Mouse (Mus musculus) lung, postnatal 0 days (tissue): ENCODE data around the gene Errfi1. TPM values are rescaled to one million over a fixed set of nuclear protein-coding genes. Genes with fewer than 3 reads are reported as not detected.
A peak's percentile ranks its signal among the peaks of the same experiment; 100 is the strongest.
"Not testable (repeated sequence)": the region's sequence is repeated elsewhere in the genome, so short reads cannot be mapped to it uniquely, and the experiment has no call there.

Experiments
- ATAC-seq: fragments of 200-750 bp; cut with Nextera tagmentation; 2 replicates; pipeline ENCODE4 v1.8.0; 2017; ENCODE audit warnings: moderate library complexity
- DNase-seq: peaks from one replicate; pipeline ENCODE4 v3.0.0-alpha.2; 2016; ENCODE audit warnings: low spot score
- H3K27ac ChIP-seq: fragments of 300-500 bp; sonication (generic); 2 replicates; pipeline ENCODE4 v1.5.1; 2014; ENCODE audit warnings: antibody characterized with exemption, mild to moderate bottlenecking, low read length, mixed read lengths
- H3K27me3 ChIP-seq: fragments of 300-500 bp; sonication (generic); replicated peaks from 2 replicates; pipeline ENCODE4 v1.6.1; 2014; ENCODE audit warnings: low read length, mixed read lengths; ENCODE audit not compliant: insufficient read depth
- H3K36me3 ChIP-seq: fragments of 300-500 bp; sonication (generic); 2 replicates; pipeline ENCODE4 v1.6.1; 2014; ENCODE audit warnings: low read length, mixed read lengths; ENCODE audit not compliant: insufficient read depth
- H3K4me1 ChIP-seq: fragments of 300-500 bp; sonication (generic); 2 replicates; pipeline ENCODE4 v1.6.1; 2014; ENCODE audit warnings: antibody characterized with exemption, low read depth, low read length, mixed read lengths; ENCODE audit not compliant: insufficient read depth
- H3K4me2 ChIP-seq: fragments of 300-500 bp; sonication (generic); replicated peaks from 2 replicates; pipeline ENCODE4 v1.6.1; 2014; ENCODE audit warnings: low read depth, mild to moderate bottlenecking, low read length, moderate library complexity, mixed read lengths
- H3K4me3 ChIP-seq: fragments of 300-500 bp; sonication (generic); 2 replicates; pipeline ENCODE4 v1.5.1; 2014; ENCODE audit warnings: low read depth, low read length
- H3K9ac ChIP-seq: fragments of 300-500 bp; sonication (generic); replicated peaks from 2 replicates; pipeline ENCODE4 v1.6.1; 2014; ENCODE audit warnings: low read depth, mild to moderate bottlenecking
- H3K9me3 ChIP-seq: fragments of 300-500 bp; sonication (generic); 2 replicates; pipeline ENCODE4 v1.6.1; 2016; ENCODE audit warnings: low read length, mixed read lengths
- CTCF ChIP-seq: IDR thresholded peaks from 2 replicates; pipeline ENCODE4 v1.5.1; 2016; ENCODE audit warnings: antibody characterized with exemption, mild to moderate bottlenecking
- EP300 ChIP-seq: IDR thresholded peaks from 2 replicates; pipeline ENCODE4 v1.6.1; 2016; ENCODE audit warnings: antibody characterized with exemption, mild to moderate bottlenecking, control low read depth
- WGBS: fragments of 180-500 bp; shearing (Covaris S2); extraction: QIAGEN DNeasy Blood & Tissue Kit; methylation state at CpG from one replicate; pipeline ENCODE4 v1.1.7; 2014; 5-methylcytosine and 5-hydroxymethylcytosine counted together
- polyA plus RNA-seq: library from polyadenylated mRNA; unstranded; fragments of >200 nt; fragmentation: Nextera tagmentation; extraction: Ambion mirVana; gene quantifications from 2 replicates; pipeline ENCODE4 v1.2.1, GENCODE M21; 2015

Gene Errfi1
- polyA plus RNA-seq, 1 experiment from 2014 or later = 106 TPM

DNA sequence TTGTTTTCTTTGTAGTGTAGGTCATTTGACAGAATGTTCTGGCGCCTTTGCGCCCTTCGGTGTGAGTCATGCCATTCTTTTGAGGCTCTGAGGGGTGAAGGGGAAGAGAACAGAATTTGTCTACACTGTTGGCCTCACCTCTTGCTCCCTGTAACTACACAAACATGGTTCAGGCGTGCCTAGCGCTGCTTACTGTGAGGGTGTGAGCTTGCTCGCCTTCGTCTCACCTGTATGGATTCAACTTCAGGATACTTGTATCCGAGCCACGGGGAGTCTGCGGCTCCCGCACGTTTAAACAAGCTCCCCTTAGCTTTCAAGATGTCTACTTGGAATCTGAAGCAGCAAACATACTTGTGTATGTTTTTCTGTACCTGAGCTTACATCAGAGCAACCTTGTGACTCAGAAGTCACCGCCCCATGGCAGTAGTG lies 17.3 kb downstream of the Errfi1 start:
- no peak overlapping the region for H3K9ac ChIP-seq
- no peaks in the 10 kb centered on the region for H3K9me3 ChIP-seq
- ATAC-seq (peak; percentile 76), DNase-seq (no peak)
- 51% methylated on average over 13 of the region's 13 CpGs for WGBS
- peak; percentile 72 for TF ChIP-seq EP300
- no peak for TF ChIP-seq CTCF
- no peaks in the 10 kb centered on the region for H3K27me3 ChIP-seq
- H3K4me1 ChIP-seq = peaks cover 28% of the 10 kb centered on the region; the same call in 1 of the 2 replicates
- no peak overlapping the region for H3K4me3 ChIP-seq
- H3K4me2 ChIP-seq = no peak overlapping the region
- peak overlapping the region; percentile 88 for H3K27ac ChIP-seq
- H3K36me3 ChIP-seq = peaks cover 15% of the 10 kb centered on the region

DNA sequence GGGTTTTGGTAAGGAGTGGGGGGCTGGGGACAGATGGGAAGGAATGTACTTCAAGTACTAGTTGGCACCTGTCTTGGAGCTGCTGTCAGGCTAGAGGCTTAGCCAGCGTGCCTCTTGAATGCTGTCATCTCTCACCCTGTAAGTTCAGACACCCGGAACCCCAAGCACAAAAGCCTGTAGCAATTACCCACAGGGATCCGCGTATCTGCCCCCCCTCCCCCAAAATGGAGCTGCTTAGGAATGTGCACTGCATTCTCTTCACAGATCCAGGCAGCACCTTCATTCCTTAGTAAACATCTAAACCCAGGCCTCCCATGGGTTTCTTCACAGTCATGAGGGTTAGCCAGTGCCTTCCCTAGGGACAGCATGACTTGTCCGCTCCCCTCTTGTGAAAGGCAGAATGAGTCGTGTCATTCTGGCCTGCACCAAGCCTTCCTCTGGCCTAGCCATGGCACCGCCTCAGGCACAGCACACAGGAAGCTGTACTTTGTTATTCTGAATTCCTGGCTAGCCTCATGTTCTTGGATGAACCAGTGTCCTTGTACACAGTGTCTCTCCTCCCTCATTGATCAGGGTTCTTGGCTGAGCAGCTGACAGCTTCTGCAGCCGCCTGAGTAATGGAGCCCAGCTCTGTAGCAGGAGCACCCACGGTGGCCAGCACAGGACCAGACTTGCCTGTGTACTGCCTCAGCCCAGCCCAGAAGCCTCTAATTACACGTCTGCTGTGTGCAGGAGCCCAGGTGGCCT lies 17.8 kb downstream of the Errfi1 start:
- 26% methylated on average over 10 of the region's 10 CpGs for WGBS
- H3K9ac ChIP-seq = 0 out of 2 replicates have a peak overlapping the region, but pooled peaks have one; percentile 12
- H3K27ac ChIP-seq = peak overlapping the region; percentile 88

DNA sequence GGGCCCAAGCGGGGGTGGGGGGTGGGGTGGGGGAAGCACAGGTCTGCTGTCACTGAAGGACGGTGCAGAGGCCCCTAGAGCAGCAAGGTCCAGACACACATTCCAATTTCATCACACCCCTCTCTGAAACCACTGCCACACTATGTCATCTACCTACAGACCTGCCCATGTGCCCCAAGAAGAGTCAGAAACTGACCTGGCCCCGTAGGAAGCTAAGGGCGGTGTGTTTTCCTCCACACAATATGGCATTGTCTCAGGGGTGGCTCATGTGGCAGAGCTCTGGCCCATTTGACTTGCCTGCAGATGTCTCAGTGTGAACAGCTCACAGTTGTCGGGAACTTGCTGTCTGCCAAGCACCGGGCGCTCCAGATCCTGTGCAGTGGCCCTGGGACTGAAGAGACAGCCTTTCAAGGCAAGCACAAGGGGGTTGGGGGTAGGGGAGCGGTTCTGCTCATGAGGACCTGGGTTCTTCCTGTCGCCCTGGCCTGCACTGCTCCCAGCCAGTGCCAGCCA lies 18.5 kb downstream of the Errfi1 start:
- ATAC-seq = peak; percentile 2; the same call in 1 of the 2 replicates
- Histone ChIP-seq H3K9ac (0 out of 2 replicates have a peak overlapping the region, but pooled peaks have one; percentile 12), H3K9me3 (no peaks in the 10 kb centered on the region)

More for the DNA sequence above, 17.8 kb downstream of the Errfi1 start:
- DNase-seq (peak; percentile 93), ATAC-seq (peak; percentile 80)
- peaks cover 28% of the 10 kb centered on the region; the same call in 1 of the 2 replicates for H3K4me1 ChIP-seq
- H3K4me2 ChIP-seq = no peak overlapping the region
- peaks cover 9% of the 10 kb centered on the region; the same call in 1 of the 2 replicates for H3K36me3 ChIP-seq
- TF ChIP-seq EP300 (no peak), CTCF (no peak)
- H3K9me3 ChIP-seq = no peaks in the 10 kb centered on the region
- H3K4me3 ChIP-seq = no peak overlapping the region
- H3K27me3 ChIP-seq = no peaks in the 10 kb centered on the region

DNA sequence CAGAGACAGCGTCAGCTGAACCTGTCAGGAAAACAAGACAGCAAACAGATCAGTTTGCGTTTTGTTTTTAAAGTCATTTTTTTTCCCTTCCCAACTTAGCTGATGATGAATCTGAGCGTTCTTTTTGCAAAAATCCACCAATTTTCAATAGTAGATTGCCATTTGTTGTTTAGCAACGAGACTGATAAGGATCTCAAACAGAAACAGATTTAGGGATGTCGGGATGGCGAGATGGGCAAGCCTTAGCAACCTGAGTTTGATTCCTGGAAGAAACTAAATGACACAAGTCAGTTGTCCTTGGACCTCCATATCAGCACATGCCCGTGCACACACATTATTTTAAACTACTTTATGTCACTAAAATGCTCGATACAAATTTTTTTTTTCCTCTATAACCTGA lies 19.0 kb downstream of the Errfi1 start:
- DNase-seq = no peak
- 71% methylated on average over 8 of the region's 8 CpGs for WGBS
- Histone ChIP-seq H3K27me3 (no peaks in the 10 kb centered on the region), H3K4me3 (no peak overlapping the region), H3K9me3 (no peaks in the 10 kb centered on the region), H3K4me2 (no peak overlapping the region), H3K9ac (no peak overlapping the region), H3K27ac (peak overlapping the region; percentile 88), H3K36me3 (no peaks in the 10 kb centered on the region), H3K4me1 (peaks cover 28% of the 10 kb centered on the region; the same call in 1 of the 2 replicates)
- TF ChIP-seq EP300 = no peak
- no peak for TF ChIP-seq CTCF
- ATAC-seq = no peak

More for the DNA sequence above, 18.5 kb downstream of the Errfi1 start:
- DNase-seq = peak; percentile 66
- Histone ChIP-seq H3K36me3 (peaks cover 3% of the 10 kb centered on the region; the same call in 1 of the 2 replicates), H3K27ac (peak overlapping the region; percentile 88), H3K4me3 (no peak overlapping the region), H3K27me3 (no peaks in the 10 kb centered on the region), H3K4me2 (no peak overlapping the region), H3K4me1 (peaks cover 28% of the 10 kb centered on the region; the same call in 1 of the 2 replicates)
- TF ChIP-seq EP300 = no peak
- no peak for TF ChIP-seq CTCF
- WGBS = 41% methylated on average over 9 of the region's 9 CpGs

DNA sequence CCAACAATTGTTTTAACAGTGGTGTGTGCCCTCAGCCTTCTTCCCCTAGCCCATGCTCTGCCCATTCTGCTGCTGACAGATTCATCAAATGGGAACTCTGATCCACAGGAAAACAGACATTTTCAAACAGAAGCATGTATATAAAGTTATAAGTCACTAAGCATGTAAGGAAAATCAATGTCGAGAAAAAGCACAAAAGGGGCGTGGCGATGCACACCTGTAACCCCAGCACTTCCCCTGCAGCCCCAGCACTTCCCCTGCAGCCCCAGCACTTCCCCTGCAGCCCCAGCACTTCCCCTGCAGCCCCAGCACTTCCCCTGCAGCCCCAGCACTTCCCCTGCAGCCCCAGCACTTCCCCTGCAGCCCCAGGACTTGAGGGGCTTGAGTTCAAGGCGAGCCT lies 20.7 kb downstream of the Errfi1 start:
- ATAC-seq, H3K4me3 ChIP-seq, DNase-seq, H3K27ac ChIP-seq, H3K4me2 ChIP-seq, H3K27me3 ChIP-seq, H3K9ac ChIP-seq, H3K36me3 ChIP-seq: not testable (repeated sequence)
- WGBS = 52% methylated on average over 4 of the region's 4 CpGs
- Histone ChIP-seq H3K9me3 (peaks cover 10% of the 10 kb centered on the region), H3K4me1 (peaks cover 21% of the 10 kb centered on the region; the same call in 1 of the 2 replicates)

DNA sequence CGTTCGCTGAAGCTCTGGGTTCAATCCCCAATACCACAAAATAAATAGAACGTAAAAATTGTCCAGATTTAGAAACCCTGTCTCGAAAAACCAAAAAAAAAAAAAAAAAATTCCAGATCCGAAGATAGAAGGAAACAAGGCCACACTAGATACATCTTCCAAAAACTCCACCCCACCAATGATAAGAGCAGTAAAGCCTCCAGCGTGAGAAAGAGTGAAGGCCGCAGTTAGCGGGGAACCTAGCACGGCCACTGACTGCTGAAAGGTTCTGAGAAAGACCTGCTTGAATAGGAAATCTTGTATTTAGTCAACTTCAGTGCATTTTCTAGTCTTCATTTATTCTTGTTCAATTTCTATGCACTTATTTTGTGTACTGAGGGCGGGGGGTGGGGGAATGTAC lies 21.7 kb downstream of the Errfi1 start:
- no peak overlapping the region for H3K9ac ChIP-seq
- WGBS = 73% methylated on average over 10 of the region's 10 CpGs
- H3K9me3 ChIP-seq = peaks cover 14% of the 10 kb centered on the region

More for the DNA sequence above, 21.7 kb downstream of the Errfi1 start:
- DNase-seq (no peak), ATAC-seq (no peak)
- no peak overlapping the region for H3K27ac ChIP-seq
- TF ChIP-seq EP300 = no peak
- no peak for TF ChIP-seq CTCF
- peaks cover 14% of the 10 kb centered on the region; the same call in 1 of the 2 replicates for H3K4me1 ChIP-seq
- no peak overlapping the region for H3K4me3 ChIP-seq
- H3K36me3 ChIP-seq = no peaks in the 10 kb centered on the region
- H3K27me3 ChIP-seq = no peaks in the 10 kb centered on the region
- no peak overlapping the region for H3K4me2 ChIP-seq
